Mouse (Mus musculus) embryonic stem cell, embryonic (primary cell): ENCODE measurements at regions not wholly inside any gene's neighbourhood (a gene's known extent, or its start where the extent isn't known, plus 50 kb on each side); places are given as distances from the start of the nearest gene placed in this dataset.

Source experiments
- CTCF ChIA-PET, 4 experiments: fragments of 300-600 bp in 2 of 4; fragments of 350-600 bp in 2 of 4; sonication (Branson Sonifier 250); formaldehyde crosslinking; loops; one replicate each; lab custom pipeline; 2022; ENCODE audit warnings: inconsistent platforms in 2 of 4; lab: Charles Lee
- POLR2A ChIA-PET, 4 experiments: fragments of 300-600 bp in 2 of 4; fragments of 350-600 bp in 2 of 4; sonication (Branson Sonifier 250); formaldehyde crosslinking; loops; one replicate each; lab custom pipeline; 2022; ENCODE audit warnings: antibody characterized with exemption in 4 of 4, inconsistent platforms in 1 of 4; lab: Charles Lee

DNA sequence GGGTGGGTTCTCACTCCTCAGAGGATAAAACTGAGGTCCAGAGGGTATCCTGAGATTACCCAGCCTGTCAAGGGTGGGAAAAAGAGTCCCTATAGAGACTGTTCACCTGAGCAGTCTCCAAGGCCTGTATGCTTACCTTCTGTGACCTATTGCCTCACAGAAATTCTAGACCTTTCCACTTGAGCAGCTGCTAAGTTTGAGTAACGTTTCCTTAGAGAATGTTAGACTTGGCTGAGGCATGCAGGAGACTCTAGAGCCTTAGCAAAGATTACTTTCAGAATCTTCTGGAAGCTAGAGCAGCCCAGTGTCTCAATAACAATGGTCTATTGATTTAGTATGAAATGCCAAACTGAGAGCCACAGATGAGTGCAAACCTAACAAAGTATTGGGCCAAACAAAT, 123.1 kb upstream of the Btg1 start:
- POLR2A ChIA-PET, result interaction anchor here in 1 of 4 experiments (1.9 kb wide), 1 partner anchor 123 kb away, joined by 7 read pairs; the partner anchor contains the start of gene Btg1
- CTCF ChIA-PET, result no interaction called here

DNA sequence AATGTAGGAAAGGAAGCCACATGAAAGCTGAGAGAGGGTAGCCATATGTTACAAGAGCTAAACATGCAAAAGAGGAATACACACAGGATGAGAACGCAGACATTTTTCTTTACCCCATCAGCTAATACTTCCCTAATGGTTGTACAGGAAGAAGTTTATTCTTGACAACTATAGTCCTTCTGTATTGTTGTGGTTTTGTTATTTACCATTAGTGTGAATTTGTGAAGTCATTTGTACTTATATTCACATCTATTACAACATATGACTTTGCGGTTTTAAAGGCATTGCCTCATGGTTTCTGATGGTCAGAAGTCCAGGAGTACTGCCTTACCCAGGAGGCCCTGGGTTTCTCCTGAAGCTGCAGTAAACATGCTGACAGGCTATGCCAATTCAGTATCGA, 120.1 kb upstream of the Btg1 start:
- ChIA-PET POLR2A (interaction anchor here in 1 of 4 experiments (2.0 kb wide), 1 partner anchor 120 kb away, joined by 4 read pairs; the partner anchor contains the start of gene Btg1), CTCF (no interaction called here)

DNA sequence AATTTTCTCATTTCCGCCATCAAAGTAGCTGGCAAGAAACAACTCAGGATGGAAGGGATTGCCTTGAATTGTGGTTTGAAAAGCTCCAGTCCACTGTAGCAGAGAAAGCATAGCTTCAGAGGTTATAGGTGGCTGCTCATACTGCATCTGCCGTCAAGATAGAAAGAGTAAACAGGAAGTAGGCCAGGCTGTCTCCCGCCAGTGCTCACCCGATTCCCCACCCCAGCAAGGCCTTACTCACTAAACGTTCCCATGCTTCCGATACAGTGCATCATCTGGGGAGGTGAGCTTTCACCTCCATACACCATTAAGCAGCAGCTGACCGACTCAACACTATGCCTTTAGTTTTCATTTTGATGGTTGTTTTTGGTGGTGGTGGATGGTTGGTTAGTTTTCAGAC, 119.3 kb upstream of the Btg1 start:
- ChIA-PET POLR2A (interaction anchor here in 2 of 4 experiments (0.6 to 2.0 kb wide), 2 partner anchors 119 to 123 kb away, joined by 4 read pairs; partner anchors contain the start of gene Btg1 (in 1 of the 2)), CTCF (no interaction called here)

DNA sequence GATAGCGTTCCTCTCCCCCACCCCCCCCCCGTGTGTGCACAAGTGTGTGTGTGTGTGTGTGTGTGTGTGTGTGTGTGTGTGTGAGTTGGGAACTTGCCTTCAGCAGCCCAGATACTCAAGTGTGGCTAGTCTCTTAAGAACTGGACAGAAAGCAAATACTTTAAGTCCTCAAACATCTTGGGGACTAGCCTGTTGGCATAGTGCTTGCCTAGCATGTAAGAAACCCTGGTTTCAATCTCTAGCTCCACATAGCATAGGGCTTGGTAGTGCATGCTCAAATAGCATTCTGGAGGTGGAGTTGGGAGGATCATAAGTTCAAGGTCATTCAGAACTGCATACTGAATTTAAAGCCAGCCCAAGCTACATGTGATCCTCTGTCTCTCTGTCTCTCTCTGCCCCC, 117.5 kb upstream of the Btg1 start:
- CTCF ChIA-PET, result no interaction called here
- POLR2A ChIA-PET, result interaction anchor here in 1 of 4 experiments (0.6 kb wide), 1 partner anchor 117 kb away, joined by 3 read pairs; the partner anchor contains the start of gene Btg1

DNA sequence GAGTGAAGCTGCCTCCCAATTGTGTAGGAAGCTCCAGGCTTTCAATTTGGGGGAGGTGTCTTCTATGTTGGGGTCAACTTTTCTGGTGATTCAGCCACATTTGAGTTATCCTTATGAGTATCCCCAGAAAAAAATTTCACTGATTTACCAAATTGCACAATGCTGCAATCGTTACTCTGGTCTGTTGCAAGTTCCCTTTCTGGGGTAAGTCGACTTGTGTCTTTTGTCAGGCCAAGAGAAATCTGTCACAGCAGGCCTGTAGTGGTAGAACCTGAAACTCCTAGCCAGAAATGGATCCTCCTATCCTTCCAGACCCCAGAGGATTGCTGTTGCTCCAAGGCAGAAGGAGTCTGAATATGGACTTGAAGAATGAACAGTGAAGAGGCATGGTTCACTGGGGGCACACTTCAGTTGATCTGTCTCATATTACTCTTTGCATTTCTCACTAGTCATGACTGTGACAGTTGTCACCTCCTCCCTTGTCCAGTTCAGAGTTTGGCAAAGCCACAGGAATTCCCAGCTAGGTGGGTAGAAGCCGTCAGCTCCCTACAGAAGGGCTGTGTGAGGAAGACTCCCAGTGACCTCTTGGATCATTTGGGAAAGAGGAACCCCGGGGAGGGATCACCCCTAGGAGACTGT, 114.6 kb upstream of the Btg1 start:
- ChIA-PET CTCF (no interaction called here), POLR2A (interaction anchor here in 1 of 4 experiments (0.5 kb wide), 1 partner anchor 1069 kb away, joined by 4 read pairs; no protein-coding TSS in a partner anchor)

DNA sequence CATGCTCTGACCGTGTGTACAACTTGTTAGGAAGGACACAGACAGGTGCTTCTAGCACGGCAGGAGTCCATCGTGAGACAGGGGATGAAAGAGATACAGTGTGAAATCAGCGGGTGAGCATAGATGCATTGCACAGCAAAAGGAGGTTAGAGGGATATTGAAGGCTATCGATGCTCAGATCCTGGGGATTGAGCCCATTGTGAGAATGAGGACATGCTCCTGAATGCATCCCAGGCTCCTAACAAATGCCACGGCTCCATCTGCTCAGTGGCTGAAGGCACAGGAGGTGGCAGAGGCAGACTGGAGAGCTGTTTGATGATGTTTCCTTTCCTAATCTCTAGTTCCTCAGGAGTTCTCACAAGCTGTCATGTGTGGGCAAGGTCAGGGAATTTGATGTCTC, 114.1 kb upstream of the Btg1 start:
- POLR2A ChIA-PET, result interaction anchor here in 1 of 4 experiments (1.4 kb wide), 1 partner anchor 114 kb away, joined by 3 read pairs; no protein-coding TSS in a partner anchor
- CTCF ChIA-PET, result interaction anchor here in 1 of 4 experiments (0.7 kb wide), 1 partner anchor 574 kb away, joined by 4 read pairs; no protein-coding TSS in a partner anchor

DNA sequence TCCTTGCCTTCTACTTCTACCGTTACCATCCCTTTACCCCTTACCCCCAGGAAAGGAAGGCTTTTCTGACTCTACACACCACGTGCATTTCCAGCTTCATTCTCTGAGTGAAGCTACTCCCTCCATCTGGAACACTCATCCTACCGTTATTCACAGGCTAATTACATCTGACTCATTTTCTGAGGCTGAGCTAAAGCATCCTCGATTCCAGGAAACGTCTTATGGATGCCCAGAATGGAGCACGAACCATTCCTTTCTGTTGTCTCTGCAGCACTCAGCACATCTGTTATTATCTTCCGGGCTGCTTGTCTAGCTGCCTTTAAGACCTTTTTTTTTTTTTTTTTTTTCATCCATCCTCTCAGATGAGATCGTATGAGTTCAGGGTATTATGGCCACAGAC, 112.5 kb upstream of the Btg1 start:
- POLR2A ChIA-PET, result interaction anchor here in 2 of 4 experiments (0.5 to 1.6 kb wide), 3 partner anchors 12 to 112 kb away, joined by 3 to 6 read pairs (median 3); partner anchors contain the start of gene Btg1 (in 1 of the 2)
- CTCF ChIA-PET, result no interaction called here

DNA sequence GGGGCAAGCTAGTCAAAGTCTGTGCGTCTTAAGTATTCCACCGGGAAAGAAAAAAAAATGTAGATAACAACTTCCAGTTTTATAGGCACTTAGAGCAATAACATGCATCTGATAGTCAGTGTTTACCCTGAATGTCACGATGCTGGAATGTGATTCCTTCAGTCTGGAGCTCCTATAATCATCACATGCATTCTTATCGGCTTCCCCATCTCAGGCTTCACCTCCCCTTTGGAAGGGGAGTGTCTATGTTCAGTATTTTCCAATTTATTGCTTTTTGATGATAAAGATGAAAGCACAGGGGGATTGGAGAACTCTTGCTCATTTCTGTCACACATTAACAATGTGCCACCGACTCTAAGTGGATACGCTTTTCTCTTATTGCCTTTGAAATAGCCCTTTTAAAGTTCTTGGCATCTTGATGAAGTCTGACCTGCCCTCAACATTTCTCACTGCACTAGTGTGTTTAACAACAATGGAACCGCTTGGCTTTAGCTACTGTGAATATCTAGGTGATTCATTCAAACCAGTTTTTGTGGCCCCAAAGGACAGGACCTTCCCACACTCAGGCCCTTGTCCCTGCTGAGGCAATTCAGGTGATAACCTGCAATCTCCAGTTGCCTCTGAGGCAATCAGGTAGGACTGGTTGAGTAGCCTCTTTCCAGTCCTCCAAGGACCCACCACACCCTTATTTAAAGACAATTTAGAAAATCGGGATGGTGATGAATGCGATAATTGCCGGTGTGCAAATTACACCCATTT, 101.5 kb upstream of the Btg1 start:
- ChIA-PET POLR2A (interaction anchor here in 2 of 4 experiments (0.6 to 1.6 kb wide), 2 partner anchors 101 to 106 kb away, joined by 3 to 4 read pairs; partner anchors contain the start of gene Btg1 (in 1 of the 2)), CTCF (no interaction called here)

DNA sequence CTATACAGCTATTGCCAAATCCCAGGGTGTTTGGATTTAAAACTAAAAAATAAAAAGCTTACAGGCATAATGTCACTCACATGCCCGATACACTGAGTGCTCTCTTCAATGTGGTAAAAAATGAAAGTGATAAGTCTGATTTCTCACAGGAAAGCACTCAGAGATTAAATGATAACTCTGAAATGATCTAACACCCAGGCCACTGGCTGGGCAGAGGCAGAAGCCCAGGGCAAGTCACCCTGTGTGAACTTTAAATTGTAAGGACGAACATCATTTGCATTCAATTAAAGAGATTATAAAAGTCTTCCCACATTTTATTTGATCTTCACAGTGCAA, 100.9 kb upstream of the Btg1 start:
- POLR2A ChIA-PET, result interaction anchor here in 3 of 4 experiments (0.6 to 1.6 kb wide), 3 partner anchors 12 to 101 kb away, joined by 3 to 8 read pairs (median 4); partner anchors contain the start of gene Btg1 (in 1 of the 3)
- CTCF ChIA-PET, result no interaction called here

DNA sequence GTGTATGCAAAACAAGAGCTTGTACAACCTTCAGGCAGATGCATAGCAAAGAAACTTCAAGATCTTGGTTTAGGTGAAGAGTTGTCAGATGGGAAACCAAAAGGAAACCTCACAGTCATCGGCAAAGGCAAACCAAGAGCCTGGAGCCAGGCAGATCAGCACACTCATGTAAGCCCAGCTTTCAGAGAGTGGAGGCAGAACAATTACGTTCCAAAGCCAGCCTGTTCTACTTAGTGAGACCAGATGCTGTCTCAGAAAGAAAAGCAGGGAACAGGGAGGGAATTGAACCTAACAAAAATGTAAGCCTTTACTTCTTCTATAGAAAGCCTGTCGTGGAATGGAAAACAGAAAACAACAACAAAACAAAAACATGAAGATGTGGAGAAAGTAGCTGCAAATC, 97.4 kb upstream of the Btg1 start:
- POLR2A ChIA-PET, result interaction anchor here in 2 of 4 experiments (1.8 to 2.0 kb wide), 2 partner anchors 97 to 98 kb away, joined by 4 to 8 read pairs; partner anchors contain the start of gene Btg1 (in 2 of the 2)
- CTCF ChIA-PET, result no interaction called here

DNA sequence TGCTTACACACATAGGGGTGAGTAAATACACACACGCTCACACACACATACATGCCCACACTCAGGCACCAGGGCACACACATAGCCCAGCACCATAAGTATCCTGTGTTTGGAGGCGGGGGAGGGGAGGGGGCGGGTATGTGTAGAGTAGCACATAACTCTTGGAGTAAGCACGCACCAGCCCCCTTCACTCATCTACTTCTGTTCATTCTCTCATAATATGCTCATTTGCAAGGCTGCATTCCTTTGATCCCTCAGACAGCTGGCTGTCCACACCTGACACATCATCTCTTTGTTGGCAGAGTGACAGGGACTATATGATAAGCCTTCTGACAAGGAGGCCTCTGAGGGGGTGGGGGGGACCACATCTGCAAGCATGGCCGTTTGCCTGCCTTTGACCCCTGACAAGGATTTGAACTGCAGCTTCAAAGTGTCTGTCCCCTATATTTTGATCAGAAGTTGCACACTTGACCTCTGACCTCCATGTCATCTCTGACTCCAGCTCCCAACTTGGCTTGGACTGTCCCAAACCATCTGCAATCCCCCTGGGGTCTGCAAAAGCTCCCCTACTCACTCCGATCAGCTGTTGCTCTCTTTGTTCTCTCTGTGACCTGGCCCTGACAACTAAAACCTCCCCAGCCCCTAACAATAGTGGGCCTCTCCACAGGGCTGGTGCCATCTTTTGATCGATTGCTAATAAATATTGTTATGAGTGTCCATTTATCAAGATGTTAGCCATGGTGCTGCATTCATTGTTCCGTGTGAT, 95.6 kb upstream of the Btg1 start:
- POLR2A ChIA-PET, result interaction anchor here in 1 of 4 experiments (0.9 kb wide), 1 partner anchor 95 kb away, joined by 4 read pairs; the partner anchor contains the start of gene Btg1
- CTCF ChIA-PET, result no interaction called here

DNA sequence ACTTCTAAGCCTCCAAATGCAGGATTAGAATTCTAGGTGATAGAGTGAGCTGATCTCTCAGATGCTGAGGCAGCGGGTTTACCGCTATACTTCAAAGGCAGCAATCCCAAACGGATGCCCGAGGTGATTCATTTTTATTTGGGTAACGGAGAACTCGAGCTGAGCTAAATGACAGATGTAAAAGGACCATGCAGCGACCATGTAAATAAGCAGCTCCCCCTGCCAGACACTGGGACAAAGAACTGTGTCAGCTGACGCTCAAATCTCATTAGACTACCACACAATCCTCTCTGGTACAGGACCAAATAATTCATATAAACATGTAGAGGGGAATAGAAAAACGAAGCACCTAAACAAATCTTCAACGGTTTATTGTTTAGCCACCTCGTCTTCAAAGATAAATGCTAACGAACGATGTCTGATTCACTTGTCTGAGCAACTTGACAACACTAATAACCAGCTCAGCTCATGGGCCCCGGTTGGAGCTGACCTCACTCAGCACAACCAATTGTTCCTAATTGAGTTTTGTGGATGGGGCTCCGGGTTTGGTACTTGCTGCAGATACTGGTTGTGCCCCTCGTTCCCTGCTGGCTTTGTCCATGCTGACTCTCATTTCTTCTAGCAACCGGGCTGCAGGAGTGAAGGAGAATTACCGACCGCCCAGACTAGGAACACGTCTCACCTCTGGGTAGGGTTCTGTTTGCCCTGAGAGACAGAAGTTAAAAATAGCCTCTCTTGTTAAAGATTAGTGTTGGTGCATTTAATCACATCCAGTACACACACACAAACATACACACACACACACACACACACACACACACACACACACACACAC, 92.6 kb upstream of the Btg1 start:
- ChIA-PET POLR2A (interaction anchor here in 2 of 4 experiments (0.6 to 2.3 kb wide), 3 partner anchors 24 to 93 kb away, joined by 3 to 14 read pairs (median 4); partner anchors contain the start of gene Btg1 (in 1 of the 2)), CTCF (interaction anchor here in 1 of 4 experiments (0.6 kb wide), 1 partner anchor 1065 kb away, joined by 3 read pairs; no protein-coding TSS in a partner anchor)

DNA sequence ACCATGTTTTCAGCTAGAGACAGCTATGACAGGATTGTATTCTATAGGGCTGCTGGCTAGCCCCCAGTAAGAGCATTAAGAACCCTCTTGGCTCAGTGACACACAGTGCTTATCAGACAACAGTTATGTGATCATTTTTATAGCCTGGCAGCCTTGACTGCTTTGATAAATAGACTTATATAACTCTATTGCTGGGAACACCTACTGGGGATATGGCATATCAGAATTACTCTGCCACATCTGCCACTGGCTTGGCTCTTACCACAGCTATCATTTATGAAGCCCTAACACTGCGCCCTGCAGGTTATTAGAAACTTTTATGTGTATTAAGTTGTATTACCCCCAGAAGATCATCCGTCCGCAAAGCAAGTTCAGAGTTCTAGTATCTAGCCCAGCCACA, 88.9 kb upstream of the Btg1 start:
- POLR2A ChIA-PET, result interaction anchor here in 1 of 4 experiments (0.6 kb wide), 1 partner anchor 72 kb away, joined by 3 read pairs; no protein-coding TSS in a partner anchor
- CTCF ChIA-PET, result no interaction called here

DNA sequence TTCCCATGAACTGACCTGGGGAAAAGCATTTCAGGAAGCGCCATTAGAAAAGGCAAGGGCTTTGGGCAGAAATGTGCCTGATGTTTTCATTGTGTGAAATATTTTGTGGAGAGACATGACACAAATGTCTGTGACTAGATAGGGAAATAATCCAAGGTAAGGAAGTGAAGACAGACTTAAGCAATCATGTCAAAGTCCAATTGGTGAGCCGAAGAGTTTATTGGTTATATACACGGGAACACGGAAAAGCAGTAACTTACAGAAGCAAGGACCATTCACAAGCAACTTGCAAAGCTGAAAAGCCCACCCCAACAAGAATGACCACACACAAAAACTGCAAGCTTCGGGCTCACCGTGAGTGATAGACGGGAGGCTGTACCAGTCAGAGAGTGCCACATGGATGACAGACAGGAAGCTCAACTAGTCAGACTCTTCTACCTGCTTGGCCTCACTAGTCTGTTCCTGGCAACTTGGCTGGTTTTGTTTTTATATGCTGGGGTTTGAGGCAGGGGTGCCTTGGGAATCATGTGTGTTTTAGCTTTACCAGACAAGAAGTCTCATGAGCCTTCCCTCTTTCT, 82.2 kb upstream of the Btg1 start:
- ChIA-PET POLR2A (interaction anchor here in 2 of 4 experiments (1.3 to 1.5 kb wide), 2 partner anchors 82 kb away, joined by 4 to 5 read pairs; partner anchors contain the start of gene Btg1 (in 2 of the 2)), CTCF (no interaction called here)

DNA sequence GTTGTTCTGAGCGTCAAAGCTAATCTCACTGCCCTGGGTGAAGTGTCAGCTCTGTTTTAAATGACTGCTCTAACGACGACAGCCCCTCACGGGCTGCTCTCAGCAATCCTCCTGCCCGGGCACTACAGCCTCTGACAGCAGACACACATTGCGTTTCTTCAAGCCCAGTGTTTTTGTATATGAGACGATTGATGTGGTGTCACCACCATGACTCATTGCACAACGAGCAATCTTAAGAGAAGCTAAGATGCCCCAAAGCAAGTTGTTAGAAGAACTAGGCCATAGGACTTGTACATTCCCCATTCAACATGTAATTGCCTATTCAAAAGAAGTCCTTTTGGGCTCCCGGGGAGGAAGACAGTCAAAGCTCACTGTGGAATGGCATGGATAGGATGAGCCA, 81.3 kb upstream of the Btg1 start:
- ChIA-PET CTCF (interaction anchor here in 2 of 4 experiments (0.5 to 0.6 kb wide), 2 partner anchors 23 to 274 kb away, joined by 3 to 4 read pairs; no protein-coding TSS in a partner anchor), POLR2A (interaction anchor here in 2 of 4 experiments (1.3 to 1.5 kb wide), 2 partner anchors 81 kb away, joined by 4 to 5 read pairs; partner anchors contain the start of gene Btg1 (in 2 of the 2))

DNA sequence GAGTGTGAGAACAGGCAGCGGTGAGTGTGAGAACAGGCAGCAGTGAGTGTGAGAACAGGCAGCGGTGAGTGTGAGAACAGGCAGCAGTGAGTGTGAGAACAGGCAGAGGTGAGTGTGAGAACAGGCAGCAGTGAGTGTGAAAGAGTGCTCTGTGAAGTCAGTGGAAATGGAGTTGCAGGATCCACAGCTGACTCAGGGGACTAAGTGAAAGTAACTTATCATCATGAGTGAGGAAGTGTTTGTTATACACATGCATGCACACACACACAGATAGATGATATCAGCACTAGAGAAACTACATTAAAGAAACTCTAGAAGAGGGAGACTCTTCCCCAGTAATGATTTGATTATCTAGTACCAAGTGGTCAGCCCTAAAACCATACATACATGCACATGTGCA, 76.0 kb upstream of the Btg1 start:
- CTCF ChIA-PET, result no interaction called here

DNA sequence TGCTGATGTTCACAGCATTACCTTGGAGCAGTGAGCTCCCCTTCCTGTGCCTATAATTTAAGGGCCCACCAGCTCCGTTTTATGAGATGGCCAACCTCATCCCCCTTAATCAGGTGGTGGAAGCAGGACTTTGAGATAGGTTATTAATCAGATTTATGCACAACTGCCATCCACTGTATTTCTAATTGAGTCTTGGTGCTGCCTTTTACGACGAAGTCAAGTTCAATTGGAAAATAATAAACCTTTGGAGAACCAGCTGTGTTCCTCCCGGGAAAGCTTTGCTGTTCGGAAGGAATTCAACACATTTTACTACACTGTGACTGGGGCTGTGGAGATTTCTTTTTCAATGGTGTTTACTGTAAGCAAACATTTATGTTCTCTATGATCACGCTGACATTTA, 71.5 kb upstream of the Btg1 start:
- CTCF ChIA-PET, result no interaction called here
- POLR2A ChIA-PET, result interaction anchor here in 2 of 4 experiments (1.6 to 3.0 kb wide), 2 partner anchors 72 kb away, joined by 6 to 11 read pairs; partner anchors contain the start of gene Btg1 (in 2 of the 2)

More for the DNA sequence above, 76.0 kb upstream of the Btg1 start:
- POLR2A ChIA-PET, result no interaction called here
